Mouse (Mus musculus) megakaryocyte, embryonic 14.5 days (primary cell): Measurements from ENCODE around the gene Irf1.

Experiments used
- FLI1 ChIP-seq: IDR thresholded peaks from 2 replicates; pipeline ENCODE4 v1.6.1; 2012; ENCODE audit warnings: low read length, inconsistent platforms, mixed read lengths
- GATA1 ChIP-seq: IDR thresholded peaks from 3 replicates; pipeline ENCODE4 v1.6.1; 2012; ENCODE audit warnings: mixed read lengths, low read length, inconsistent platforms, borderline replicate concordance

GRCm38 (mm10) chr11:53809354-53809753 lies 39.5 kb downstream of the Irf1 start:
- TF ChIP-seq FLI1 (no peak), GATA1 (no peak)
